In genomic region chr4:103881641-103882040, GRCm38 (mm10) we compare ENCODE assay signal across 11 mouse cellular contexts.
A peak's percentile ranks its signal among the peaks of the same experiment; 100 is the strongest.
DNase-seq lines count a peak whose midpoint lies in the region; ATAC-seq lines count a peak whose summit lies in the region.
"Had no signal": no experiment of that assay in that cellular context is flagged by ENCODE, and none has a peak within 500 bp of the region (broad histone marks: within the 10 kb centered on the region; RNA-seq: fewer than 3 reads in every experiment).

No protein-coding gene starts in this region.

- no peak overlapping the region for H3K4me3 ChIP-seq in liver, embryonic 12.5 days
- H3K4me3 ChIP-seq: midbrain, embryonic 12.5 days had no signal

- DNase-seq in cerebellum, adult 11-12 months, result peak; percentile 80
- DNase-seq in cerebellum, postnatal 14 days, result peak; percentile 90 to 92
- peak; percentile 72 for DNase-seq in layer of hippocampus, adult 9-10 months (ENCODE audit: low spot score)
- peak; percentile 69 for DNase-seq in right cerebral cortex, adult 18-20 months
- DNase-seq in spleen, postnatal 4 days (ENCODE audit: low spot score in 2 of 2), result no peak
- DNase-seq: heart, postnatal 14 days; kidney, postnatal 14 days; thymus, postnatal 36 days had no signal

- H3K36me3 ChIP-seq in liver, embryonic 12.5 days, result no peaks in the 10 kb centered on the region
- H3K36me3 ChIP-seq: midbrain, embryonic 12.5 days had no signal

- no peaks in the 10 kb centered on the region for H3K4me1 ChIP-seq in liver, embryonic 12.5 days
- H3K4me1 ChIP-seq: midbrain, embryonic 12.5 days had no signal

- H3K9ac ChIP-seq in liver, embryonic 12.5 days, result no peak overlapping the region
- H3K9ac ChIP-seq: midbrain, embryonic 12.5 days had no signal

- 64% methylated on average over 3 of the region's 3 CpGs for WGBS in liver, embryonic 12.5 days (ENCODE audit: insufficient replicate concordance)

- H3K9me3 ChIP-seq in liver, embryonic 12.5 days (replicated peaks), result no peaks in the 10 kb centered on the region
- H3K9me3 ChIP-seq: midbrain, embryonic 12.5 days had no signal

- no peak for ATAC-seq in liver, embryonic 12.5 days
- no peak for ATAC-seq in megakaryocyte progenitor cell, adult 5-6 weeks (replicated peaks; ENCODE audit: poor library complexity)

- H3K4me2 ChIP-seq in liver, embryonic 12.5 days, result no peak overlapping the region
- H3K4me2 ChIP-seq: midbrain, embryonic 12.5 days had no signal

- H3K27ac ChIP-seq in liver, embryonic 12.5 days, result no peak overlapping the region
- H3K27ac ChIP-seq: midbrain, embryonic 12.5 days had no signal

- no peaks in the 10 kb centered on the region for H3K27me3 ChIP-seq in liver, embryonic 12.5 days (replicated peaks)
- H3K27me3 ChIP-seq: midbrain, embryonic 12.5 days had no signal

Comparison
In these comparisons a context has a peak if more than half of its experiments do, and no peak if none do; other contexts are left out.
1. DNase-seq: peak in cerebellum, adult 11-12 months (single experiment), cerebellum, postnatal 14 days (2 of 2), layer of hippocampus, adult 9-10 months (single experiment) and right cerebral cortex, adult 18-20 months (single experiment); none in spleen, postnatal 4 days (0 of 2).